Mouse (Mus musculus): ENCODE measurements around the gene Prkab2. TPM values are rescaled to one million over a fixed set of nuclear protein-coding genes. Genes with fewer than 3 reads are reported as not detected.

Prkab2 gene
- polyA plus RNA-seq, 1 experiment from 2014 or later: 7.7 TPM

DNA sequence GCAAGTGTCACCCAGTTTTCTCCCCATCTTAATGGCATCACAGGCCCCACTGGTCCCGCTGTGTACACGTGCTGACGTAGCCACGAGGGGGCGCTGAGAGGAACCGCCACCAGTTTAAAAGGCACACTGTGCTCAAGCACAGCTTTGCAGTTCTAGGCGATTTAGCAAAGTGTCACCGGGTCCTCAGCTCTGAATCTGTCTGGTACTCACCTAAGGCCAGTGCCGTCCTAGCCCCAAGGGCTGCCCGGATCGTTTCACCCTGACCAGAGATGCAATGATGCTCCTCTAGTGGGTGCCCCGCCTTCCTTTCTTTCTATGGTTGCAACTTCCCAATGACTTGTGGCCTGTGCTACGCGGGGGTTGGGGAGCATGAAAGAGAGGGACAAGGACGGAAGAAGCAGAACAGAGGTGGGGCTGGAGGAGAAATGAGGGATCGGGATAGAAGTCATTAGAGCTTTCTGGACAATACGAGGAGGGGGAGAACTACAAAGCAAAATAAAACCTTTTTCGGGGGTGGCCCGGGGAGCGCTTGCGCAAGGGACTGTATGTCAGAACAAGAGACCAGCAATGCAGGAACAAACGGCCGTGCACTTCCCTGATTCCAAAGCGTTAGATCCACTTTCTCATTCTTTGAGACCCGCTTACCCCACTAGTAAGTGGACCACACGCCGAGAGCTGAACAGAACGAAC, 22.8 kb downstream of the Prkab2 start:
- Histone ChIP-seq H3K9me3 (no peaks in the 10 kb centered on the region), H3K4me3 (replicated peaks) (peak overlapping the region; percentile 39), H3K27ac (peak overlapping the region; percentile 3; the same call in 1 of the 2 replicates), H3K4me1 (peaks cover 18% of the 10 kb centered on the region; the same call in 1 of the 2 replicates), H3K36me3 (no peaks in the 10 kb centered on the region), H3K27me3 (replicated peaks) (no peaks in the 10 kb centered on the region), H3K4me2 (peak overlapping the region; percentile 76), H3K9ac (no peak overlapping the region)
- peak; percentile 52 for ATAC-seq (ENCODE audit: insufficient read depth, low FRiP score, low read depth)
- 4% methylated on average over 28 of the region's 28 CpGs for WGBS

DNA sequence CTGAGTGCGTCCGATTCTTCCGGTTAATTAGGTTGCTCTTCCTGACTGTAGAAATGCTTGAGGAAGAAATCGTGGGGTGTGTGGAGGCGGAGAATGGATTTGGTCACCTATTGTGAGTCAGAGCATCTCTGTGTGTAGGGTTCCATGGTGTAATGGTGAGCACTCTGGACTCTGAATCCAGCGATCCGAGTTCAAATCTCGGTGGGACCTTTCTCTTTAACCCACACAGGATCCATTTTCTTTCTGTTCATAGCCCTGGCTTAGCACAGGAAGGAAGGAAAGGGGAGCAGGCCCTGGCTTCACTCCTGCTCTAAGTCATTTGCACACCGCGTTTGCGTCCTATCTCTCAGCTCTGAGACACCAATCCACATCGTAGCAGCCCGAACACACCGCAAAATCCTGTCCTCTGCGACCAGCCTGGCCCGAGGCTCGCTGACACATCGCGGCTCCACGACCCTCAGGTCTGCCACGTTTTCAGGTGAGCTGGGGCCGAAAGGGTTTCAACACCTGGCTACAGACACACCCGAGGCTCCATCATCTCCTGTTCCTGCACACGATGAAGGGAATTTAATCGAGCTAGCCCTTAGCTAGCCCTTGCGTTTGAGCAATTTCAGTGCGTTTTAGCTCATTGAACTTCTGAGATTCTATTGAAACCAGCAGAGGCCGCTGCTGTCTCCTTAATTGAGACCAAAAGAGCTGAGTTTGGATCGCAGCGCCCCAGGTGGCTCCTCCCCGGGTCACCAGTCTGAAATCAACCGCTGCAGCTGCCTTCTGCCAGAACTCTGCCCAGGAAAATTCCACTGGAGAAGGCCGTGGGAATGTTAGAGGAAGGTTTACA, 23.5 kb downstream of the Prkab2 start:
- 2% methylated on average over 33 of the region's 33 CpGs for WGBS
- H3K4me2 ChIP-seq: peak overlapping the region; percentile 76
- peak; percentile 44; the same call in 1 of the 2 replicates for ATAC-seq (ENCODE audit: insufficient read depth, low FRiP score, low read depth)
- peaks cover 18% of the 10 kb centered on the region; the same call in 1 of the 2 replicates for H3K4me1 ChIP-seq
- H3K4me3 ChIP-seq (replicated peaks): peak overlapping the region; percentile 39
- no peaks in the 10 kb centered on the region for H3K27me3 ChIP-seq (replicated peaks)
- H3K9me3 ChIP-seq: no peaks in the 10 kb centered on the region
- H3K36me3 ChIP-seq: no peaks in the 10 kb centered on the region
- peak overlapping the region; percentile 14; the same call in 1 of the 2 replicates for H3K9ac ChIP-seq
- H3K27ac ChIP-seq: peak overlapping the region; percentile 3; the same call in 1 of the 2 replicates

DNA sequence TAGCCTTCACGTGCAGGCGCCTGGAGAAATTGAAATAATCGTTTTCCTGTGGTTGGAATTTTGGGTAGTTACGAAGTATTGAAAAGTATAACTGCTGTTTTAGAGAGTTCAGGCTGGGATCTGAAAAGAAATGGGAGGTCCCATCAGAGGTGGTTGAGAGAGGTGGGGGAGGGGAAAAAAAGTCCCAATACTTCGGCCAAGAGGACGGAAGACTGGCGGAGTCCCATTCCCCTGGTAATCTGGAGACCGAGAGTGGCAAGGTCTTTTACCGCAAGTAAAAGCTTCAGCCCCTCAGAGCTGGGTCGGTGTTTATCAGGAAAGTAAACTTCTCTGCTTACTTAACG, 24.1 kb downstream of the Prkab2 start:
- no peak overlapping the region for H3K27ac ChIP-seq
- no peaks in the 10 kb centered on the region for H3K36me3 ChIP-seq
- no peak for ATAC-seq (ENCODE audit: insufficient read depth, low FRiP score, low read depth)
- no peaks in the 10 kb centered on the region for H3K27me3 ChIP-seq (replicated peaks)
- no peak overlapping the region for H3K9ac ChIP-seq
- no peaks in the 10 kb centered on the region for H3K9me3 ChIP-seq
- WGBS: 6% methylated on average over 11 of the region's 11 CpGs
- peak overlapping the region; percentile 39 for H3K4me3 ChIP-seq (replicated peaks)
- peaks cover 18% of the 10 kb centered on the region; the same call in 1 of the 2 replicates for H3K4me1 ChIP-seq
- peak overlapping the region; percentile 76 for H3K4me2 ChIP-seq

DNA sequence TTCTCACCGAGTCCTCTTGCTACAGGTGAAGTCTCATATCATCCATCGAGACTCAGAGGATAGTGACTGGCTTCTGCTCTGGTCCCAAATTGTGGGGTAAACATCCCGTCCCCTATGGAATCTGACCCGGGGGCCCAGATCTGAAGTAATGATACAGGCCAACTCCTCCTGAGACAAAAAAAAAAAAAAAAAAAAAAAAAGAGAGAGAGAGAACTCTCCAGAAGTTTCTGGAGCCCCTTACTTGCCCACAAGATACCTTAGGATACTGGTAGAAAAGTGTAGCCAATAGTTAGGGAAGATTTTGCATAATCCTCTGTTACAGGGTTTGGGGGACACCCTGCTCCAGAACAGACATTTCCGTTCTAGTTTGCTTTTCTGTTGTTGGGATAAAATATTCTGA, 24.6 kb downstream of the Prkab2 start:
- H3K9me3 ChIP-seq: no peaks in the 10 kb centered on the region
- no peak overlapping the region for H3K9ac ChIP-seq
- no peak overlapping the region for H3K27ac ChIP-seq
- peak overlapping the region; percentile 76 for H3K4me2 ChIP-seq
- no peaks in the 10 kb centered on the region for H3K36me3 ChIP-seq
- peaks cover 18% of the 10 kb centered on the region; the same call in 1 of the 2 replicates for H3K4me1 ChIP-seq
- H3K4me3 ChIP-seq (replicated peaks): peak overlapping the region; percentile 39
- no peaks in the 10 kb centered on the region for H3K27me3 ChIP-seq (replicated peaks)
- WGBS: 30% methylated on average over 5 of the region's 5 CpGs
- no peak for ATAC-seq (ENCODE audit: insufficient read depth, low FRiP score, low read depth)

DNA sequence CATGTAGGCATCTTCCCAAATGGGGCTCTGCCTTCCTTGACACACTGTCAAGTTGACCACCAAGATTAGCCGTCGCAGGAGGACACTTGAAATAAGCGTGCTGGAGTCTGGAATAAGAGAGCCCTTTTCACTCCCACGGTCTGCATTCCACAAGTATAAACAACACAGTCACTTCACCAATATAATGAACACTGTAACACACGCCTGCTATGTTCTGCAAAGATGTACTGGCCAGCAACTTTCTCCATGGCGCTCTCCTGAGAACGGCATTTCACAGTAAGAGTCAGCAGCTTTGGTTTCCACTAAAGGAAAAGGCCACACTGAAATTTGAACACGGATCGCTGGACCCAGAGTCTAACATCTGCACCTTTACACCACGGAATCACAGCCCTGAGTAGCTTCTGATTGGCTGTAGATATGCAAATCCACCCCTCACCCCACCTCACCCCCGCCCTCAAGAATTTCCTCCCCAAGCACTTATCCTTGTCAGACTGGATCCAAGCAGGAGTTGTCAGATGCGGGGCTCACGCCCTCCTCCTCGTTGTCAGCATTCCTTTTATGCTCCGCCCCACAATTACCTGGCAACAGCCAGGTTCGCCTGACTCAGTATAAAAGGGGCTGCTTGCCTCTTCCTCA, 25.7 kb downstream of the Prkab2 start:
- peak; percentile 61 for ATAC-seq (ENCODE audit: insufficient read depth, low FRiP score, low read depth)
- Histone ChIP-seq H3K4me3 (replicated peaks) (no peak overlapping the region), H3K4me1 (peaks cover 18% of the 10 kb centered on the region; the same call in 1 of the 2 replicates), H3K27me3 (replicated peaks) (no peaks in the 10 kb centered on the region), H3K4me2 (peak overlapping the region; percentile 30), H3K27ac (peak overlapping the region; percentile 45; the same call in 1 of the 2 replicates), H3K36me3 (no peaks in the 10 kb centered on the region), H3K9me3 (no peaks in the 10 kb centered on the region), H3K9ac (no peak overlapping the region)
- WGBS: 9% methylated on average over 16 of the region's 16 CpGs

DNA sequence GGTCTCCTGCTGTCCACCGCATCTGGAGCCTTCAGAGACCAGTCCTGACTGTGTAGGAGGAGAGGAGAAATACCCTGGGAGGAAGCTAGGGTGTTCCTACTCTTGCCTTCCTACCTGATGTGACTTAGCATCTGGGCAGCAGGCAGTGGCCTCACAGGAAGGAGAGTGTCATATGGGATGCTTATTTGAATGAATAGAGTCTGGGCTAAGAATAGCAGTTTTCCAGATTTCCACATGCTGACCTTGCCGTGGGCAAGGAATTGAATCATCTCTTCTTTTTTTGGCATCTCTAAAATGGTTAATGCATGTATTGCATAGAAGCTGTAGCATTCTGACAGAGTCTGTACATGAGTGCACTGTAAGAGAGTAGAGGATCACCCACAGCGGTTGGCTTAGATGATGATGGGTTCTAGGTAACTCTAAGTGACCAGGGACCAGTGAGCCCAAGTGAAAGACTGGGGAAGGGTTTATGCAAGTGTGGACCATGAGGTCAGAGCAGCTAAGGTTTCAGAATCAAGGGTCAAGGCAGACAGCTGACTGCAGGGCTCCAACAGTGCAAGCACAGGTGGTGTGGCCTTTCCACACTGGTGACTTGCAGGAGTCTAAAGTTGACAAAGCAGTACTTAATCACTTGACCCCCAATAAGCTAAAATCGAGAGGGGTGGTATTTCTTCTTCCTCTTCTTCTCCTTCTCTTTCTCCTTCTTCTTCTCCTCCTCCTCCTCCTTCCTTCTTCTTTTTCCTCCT, 28.6 kb downstream of the Prkab2 start:
- no peak overlapping the region for H3K4me3 ChIP-seq (replicated peaks)
- no peak overlapping the region for H3K9ac ChIP-seq
- H3K9me3 ChIP-seq: no peaks in the 10 kb centered on the region
- H3K27me3 ChIP-seq (replicated peaks): no peaks in the 10 kb centered on the region
- H3K4me1 ChIP-seq: peaks cover 15% of the 10 kb centered on the region; the same call in 1 of the 2 replicates
- H3K4me2 ChIP-seq: no peak overlapping the region
- H3K27ac ChIP-seq: no peak overlapping the region
- WGBS: 77% methylated on average over 4 of the region's 4 CpGs
- ATAC-seq (ENCODE audit: insufficient read depth, low FRiP score, low read depth): no peak
- no peaks in the 10 kb centered on the region for H3K36me3 ChIP-seq

DNA sequence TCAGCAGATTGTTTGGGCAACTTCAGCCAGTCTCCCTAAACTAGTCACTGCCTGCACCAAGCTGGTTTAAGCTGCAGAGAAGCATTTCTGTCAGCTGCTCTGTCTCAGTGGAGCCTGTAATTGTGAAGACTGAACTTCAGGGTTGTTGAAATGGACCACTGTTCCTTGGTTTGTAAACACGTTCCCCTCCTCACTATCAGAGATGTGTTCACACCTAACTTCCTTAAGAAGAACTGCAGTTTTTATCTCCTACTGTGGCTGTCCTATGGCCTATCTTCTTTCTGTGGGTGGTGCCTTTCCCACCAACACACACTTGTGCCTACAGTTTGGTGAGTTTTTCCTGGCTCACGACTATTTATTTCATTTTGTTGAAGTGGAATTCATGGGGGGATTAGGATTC, 31.3 kb downstream of the Prkab2 start:
- H3K4me1 ChIP-seq: no peaks in the 10 kb centered on the region
- no peak for ATAC-seq (ENCODE audit: insufficient read depth, low FRiP score, low read depth)
- H3K36me3 ChIP-seq: no peaks in the 10 kb centered on the region
- H3K9me3 ChIP-seq: no peaks in the 10 kb centered on the region
- whole genome bisulfite sequencing: 72% methylated on average over 2 of the region's 2 CpGs
- no peaks in the 10 kb centered on the region for H3K27me3 ChIP-seq (replicated peaks)
- H3K27ac ChIP-seq: no peak overlapping the region
- H3K4me2 ChIP-seq: no peak overlapping the region
- no peak overlapping the region for H3K4me3 ChIP-seq (replicated peaks)
- H3K9ac ChIP-seq: no peak overlapping the region

DNA sequence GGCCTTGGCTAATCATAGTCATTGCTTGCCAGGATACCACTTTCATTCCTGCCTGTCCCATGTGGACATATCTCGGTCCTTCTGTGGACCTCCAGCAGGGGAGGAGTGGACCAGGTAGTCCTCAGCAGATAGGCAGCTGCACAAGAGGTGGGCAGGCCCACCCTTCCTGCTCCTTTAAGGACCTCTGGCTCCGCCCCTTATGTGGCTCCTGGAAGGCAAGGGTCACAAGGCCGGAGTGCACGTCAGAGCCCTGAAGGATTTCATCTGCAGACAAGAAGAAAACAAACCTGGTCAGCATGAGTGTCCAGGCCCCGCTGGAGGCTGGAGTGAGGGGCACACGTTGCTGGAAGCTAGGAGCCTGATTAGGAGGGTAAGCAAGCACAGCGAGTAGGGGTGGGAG, 32.6 kb downstream of the Prkab2 start:
- Histone ChIP-seq H3K9me3 (no peaks in the 10 kb centered on the region), H3K4me1 (no peaks in the 10 kb centered on the region), H3K27me3 (replicated peaks) (no peaks in the 10 kb centered on the region), H3K36me3 (no peaks in the 10 kb centered on the region), H3K9ac (no peak overlapping the region), H3K4me2 (no peak overlapping the region), H3K27ac (no peak overlapping the region), H3K4me3 (replicated peaks) (no peak overlapping the region)
- no peak for ATAC-seq (ENCODE audit: insufficient read depth, low FRiP score, low read depth)
- WGBS: 39% methylated on average over 7 of the region's 7 CpGs

DNA sequence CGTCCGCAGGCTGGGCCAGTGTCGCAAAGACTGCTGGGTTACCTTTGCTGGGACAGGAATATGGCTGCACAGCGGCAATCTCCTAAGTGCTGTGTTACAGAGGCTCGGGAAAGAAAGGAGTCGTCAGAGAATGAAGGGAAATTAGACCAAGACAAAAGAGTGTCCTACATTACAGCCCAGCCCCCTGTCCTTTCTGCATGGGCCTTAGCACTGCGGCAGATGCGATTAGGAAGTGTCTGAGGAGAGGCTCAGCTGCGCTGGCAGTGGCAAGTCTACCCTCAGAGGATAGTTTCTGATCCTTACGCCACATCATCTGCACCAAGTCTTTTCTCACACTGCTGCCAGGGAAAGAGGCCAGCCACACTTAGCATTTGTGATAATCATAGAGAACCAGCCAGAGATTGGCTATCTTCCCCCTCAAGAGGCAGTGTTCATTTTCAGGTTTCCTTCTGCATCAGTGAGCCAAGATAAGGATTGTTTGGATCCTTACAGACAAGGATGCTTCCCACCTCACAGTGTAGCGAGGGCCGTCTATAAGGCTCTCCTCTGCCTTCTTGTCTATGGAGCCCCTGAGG, 33.5 kb downstream of the Prkab2 start:
- no peak overlapping the region for H3K4me3 ChIP-seq (replicated peaks)
- no peak for ATAC-seq (ENCODE audit: insufficient read depth, low FRiP score, low read depth)
- H3K9ac ChIP-seq: no peak overlapping the region
- no peaks in the 10 kb centered on the region for H3K27me3 ChIP-seq (replicated peaks)
- no peak overlapping the region for H3K27ac ChIP-seq
- H3K4me1 ChIP-seq: no peaks in the 10 kb centered on the region
- no peaks in the 10 kb centered on the region for H3K36me3 ChIP-seq
- H3K9me3 ChIP-seq: no peaks in the 10 kb centered on the region
- 73% methylated on average over 12 of the region's 12 CpGs for WGBS
- H3K4me2 ChIP-seq: no peak overlapping the region

DNA sequence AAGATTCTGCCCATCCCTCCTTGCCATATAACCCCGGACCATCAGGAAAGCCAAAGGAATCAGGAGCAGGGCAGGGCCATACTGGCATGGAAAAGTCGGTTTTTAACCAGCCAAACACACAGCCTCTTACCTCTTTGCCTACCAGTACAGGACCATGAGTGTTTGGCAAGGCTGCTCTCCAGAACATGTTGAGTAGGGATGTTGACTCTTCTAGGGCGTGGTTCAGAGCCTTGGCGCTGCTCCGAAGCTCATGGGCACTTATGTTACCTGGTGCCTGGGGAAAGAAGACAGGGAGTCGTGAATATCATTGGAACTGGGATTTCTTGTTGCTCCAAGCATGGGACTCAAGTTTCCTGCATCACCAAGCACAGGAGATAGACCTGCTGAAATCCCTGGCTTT, 35.8 kb downstream of the Prkab2 start:
- 80% methylated on average over 6 of the region's 6 CpGs for WGBS
- no peak for ATAC-seq (ENCODE audit: insufficient read depth, low FRiP score, low read depth)
- no peaks in the 10 kb centered on the region for H3K9me3 ChIP-seq

DNA sequence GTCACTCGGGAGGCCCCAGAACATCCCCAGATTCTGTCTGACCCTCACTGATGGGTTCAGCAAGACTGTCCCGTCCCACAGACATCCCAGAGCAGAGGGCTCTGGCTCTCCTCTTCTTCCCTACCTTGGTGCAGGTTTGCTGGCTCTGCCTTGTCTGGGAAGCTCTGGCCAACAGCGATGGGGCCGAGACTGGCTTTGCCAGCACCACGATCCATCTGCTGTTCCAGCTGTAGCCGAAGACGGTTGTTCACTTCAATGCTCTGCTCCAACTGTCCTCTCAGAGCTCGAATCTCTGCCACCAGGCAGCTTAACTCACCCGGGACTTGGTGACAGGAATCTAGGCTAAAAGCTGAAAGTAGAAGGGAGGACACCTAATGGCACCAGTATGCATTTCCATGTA, 38.9 kb downstream of the Prkab2 start:
- Histone ChIP-seq H3K4me3 (replicated peaks) (no peak overlapping the region), H3K4me2 (no peak overlapping the region), H3K9me3 (no peaks in the 10 kb centered on the region), H3K9ac (no peak overlapping the region), H3K4me1 (no peaks in the 10 kb centered on the region), H3K27ac (no peak overlapping the region), H3K36me3 (no peaks in the 10 kb centered on the region), H3K27me3 (replicated peaks) (no peaks in the 10 kb centered on the region)
- WGBS: 79% methylated on average over 9 of the region's 9 CpGs
- ATAC-seq (ENCODE audit: insufficient read depth, low FRiP score, low read depth): no peak

More for the DNA sequence above, 35.8 kb downstream of the Prkab2 start:
- no peak overlapping the region for H3K9ac ChIP-seq
- no peak overlapping the region for H3K27ac ChIP-seq
- H3K4me2 ChIP-seq: no peak overlapping the region
- no peaks in the 10 kb centered on the region for H3K27me3 ChIP-seq (replicated peaks)
- H3K4me3 ChIP-seq (replicated peaks): no peak overlapping the region
- no peaks in the 10 kb centered on the region for H3K4me1 ChIP-seq
- no peaks in the 10 kb centered on the region for H3K36me3 ChIP-seq
